Mouse (Mus musculus) MEL (cell line): ENCODE measurements around the gene Snx3.

Source experiments
- CTCF ChIP-seq, 3 experiments: IDR thresholded peaks in 2 of 3; conservative IDR thresholded peaks in 1 of 3; 2 replicates each; pipeline ENCODE4 v1.5.1; 2011 to 2012; ENCODE audit warnings: low read length in 3 of 3, low read depth in 2 of 3, mild to moderate bottlenecking in 2 of 3, improper control_type of control experiment in 1 of 3, inconsistent platforms in 1 of 3, mixed read lengths in 1 of 3, moderate library complexity in 1 of 3; ENCODE audit not compliant: control insufficient read depth in 1 of 3, insufficient read depth in 1 of 3, poor library complexity in 1 of 3, severe bottlenecking in 1 of 3
- E2F4 ChIP-seq: IDR thresholded peaks from 2 replicates; pipeline ENCODE4 v1.6.1; 2011; ENCODE audit warnings: low read depth, low read length, improper control_type of control experiment, borderline replicate concordance
- ELF1 ChIP-seq: IDR thresholded peaks from 2 replicates; pipeline ENCODE4 v1.6.1; 2014; ENCODE audit warnings: low read depth, mild to moderate bottlenecking, inconsistent platforms, low read length, improper control_type of control experiment, moderate library complexity
- EP300 ChIP-seq, 2 experiments: IDR thresholded peaks; 2 replicates each; pipeline ENCODE4 v1.6.1; 2011; ENCODE audit warnings: improper control_type of control experiment in 2 of 2, low read length in 2 of 2, low read depth in 1 of 2, mild to moderate bottlenecking in 1 of 2
- GABPA ChIP-seq: IDR thresholded peaks from 2 replicates; pipeline ENCODE4 v1.6.1; 2012; ENCODE audit warnings: low read depth, mild to moderate bottlenecking, inconsistent platforms, low read length, improper control_type of control experiment, moderate library complexity
- KAT2A ChIP-seq: conservative IDR thresholded peaks from 2 replicates; pipeline ENCODE4 v1.6.1; 2012; ENCODE audit warnings: low read depth, low read length, improper control_type of control experiment, inconsistent platforms
- POLR2A ChIP-seq, 2 experiments: IDR thresholded peaks; 2 replicates each; pipeline ENCODE4 v1.6.1; 2011 to 2012; ENCODE audit warnings: low read length in 2 of 2, mild to moderate bottlenecking in 2 of 2, control low read depth in 1 of 2, improper control_type of control experiment in 1 of 2, low read depth in 1 of 2, moderate library complexity in 1 of 2; ENCODE audit not compliant: control insufficient read depth in 1 of 2, insufficient read depth in 1 of 2, poor library complexity in 1 of 2
- POLR2AphosphoS2 ChIP-seq: IDR thresholded peaks from 2 replicates; pipeline ENCODE4 v1.6.1; 2011; ENCODE audit warnings: low read length, improper control_type of control experiment
- TCF12 ChIP-seq: IDR thresholded peaks from 2 replicates; pipeline ENCODE4 v1.6.1; 2014; ENCODE audit warnings: low read depth, mild to moderate bottlenecking, inconsistent platforms, low read length, improper control_type of control experiment, moderate library complexity

DNA sequence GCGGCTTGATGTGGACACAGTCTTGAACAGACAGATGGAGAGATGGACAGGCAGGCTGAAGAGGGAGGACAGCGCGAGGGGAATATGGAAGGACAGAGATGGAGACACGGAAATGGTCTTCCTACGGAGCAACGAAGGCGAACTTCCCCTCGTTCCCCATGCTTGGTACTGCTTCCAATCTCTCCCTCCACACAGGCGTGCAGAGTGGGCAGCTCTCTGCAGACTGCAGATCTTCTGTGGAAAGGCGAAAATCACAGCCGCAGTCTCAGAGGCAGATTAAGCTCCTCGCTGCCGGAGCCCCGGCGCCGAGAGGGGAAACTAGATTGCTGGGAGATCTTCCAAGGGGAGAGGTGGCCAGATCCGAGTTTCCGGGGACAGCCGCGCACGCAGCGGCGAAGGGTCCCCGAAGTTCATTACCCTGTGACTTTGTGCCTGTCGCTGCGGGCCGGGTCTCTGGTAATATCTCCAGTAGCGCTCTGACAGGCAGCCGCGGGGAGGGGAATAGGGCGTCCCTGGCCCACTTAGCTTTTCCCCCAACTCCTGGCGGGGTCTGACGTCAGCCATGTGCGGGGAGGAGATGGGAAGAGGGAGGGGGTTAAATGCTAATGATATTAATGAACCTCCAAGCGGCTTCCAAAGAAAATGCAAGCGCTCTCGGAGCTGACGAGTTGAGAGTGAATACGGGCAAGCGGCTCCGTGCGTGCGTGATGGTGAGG, 81.5 kb downstream of the Snx3 start, which contains the start of the genes Nr2e1 and Ostm1:
- TF ChIP-seq POLR2A (IDR thresholded peaks at IDR 0.05; ENCODE audit: control insufficient read depth in 1 of 2, insufficient read depth in 1 of 2, low read depth in 1 of 2, low read length in 2 of 2, poor library complexity in 1 of 2) (no peak), TCF12 (no peak), EP300 (IDR thresholded peaks at IDR 0.05; ENCODE audit: low read depth in 1 of 2, low read length in 2 of 2) (no peak), ELF1 (no peak), KAT2A (no peak), CTCF (IDR thresholded peaks at IDR 0.05 in 2 of 3, conservative IDR thresholded peaks at IDR 0.05 in 1 of 3; ENCODE audit: control insufficient read depth in 1 of 3, insufficient read depth in 1 of 3, low read depth in 2 of 3, low read length in 3 of 3, poor library complexity in 1 of 3, severe bottlenecking in 1 of 3) (no peak), POLR2AphosphoS2 (no peak), GABPA (no peak), E2F4 (no peak)
